Mouse (Mus musculus) heart, postnatal 36 days (tissue): ENCODE measurements around the gene Notum. TPM values are rescaled to one million over a fixed set of nuclear protein-coding genes. Genes with fewer than 3 reads are reported as not detected.

Experiments used
- microRNA-seq, 2 experiments: library from miRNA; unstranded; fragments of <30 nt; microRNA quantifications; one replicate each; pipeline ENCODE4 v1.2.0; 2021; ENCODE audit warnings: borderline number of aligned reads in 2 of 2
- total RNA-seq, 2 experiments: library from RNA; stranded (reverse); gene quantifications; 2 replicates each; pipeline ENCODE4 v1.2.3; 2021

Gene Notum
- total RNA-seq, 2 experiments from 2014 or later, result not detected

Small RNAs within 50 kb of the gene (microRNA-seq; reads per million reads assigned to microRNA genes)
- gene Mir6936, result 0 to 0.67 reads per million in 2 experiments

Other genes with a start within 250 kb of the Notum start
- gene Nploc4, start 223.5 kb downstream of the Notum start, total RNA-seq, result 10 to 100 TPM; 60.4 to 62.2 TPM
- 1 to 10 TPM in 1 of 2 experiments, under 1 TPM in 1; 0.35 to 1.2 TPM for gene Tspan10, start 218.5 kb downstream of the Notum start, total RNA-seq
- gene Pde6g, start 207.7 kb downstream of the Notum start, total RNA-seq, result under 1 TPM in 1 of 2 experiments, not detected in 1; 0.75 TPM
- 10 to 100 TPM; 54.1 to 61.4 TPM for gene Oxld1, start 203.1 kb downstream of the Notum start, total RNA-seq
- gene Ccdc137, start 203.1 kb downstream of the Notum start, total RNA-seq, result 1 to 10 TPM; 5.9 to 6.4 TPM
- 10 to 100 TPM in 1 of 2 experiments, 1 to 10 TPM in 1; 8.6 to 12.2 TPM for gene Arl16, start 193.6 kb downstream of the Notum start, total RNA-seq
- gene Mrpl12, start 176.6 kb downstream of the Notum start, total RNA-seq, result 100 to 1,000 TPM; 222 to 245 TPM
- gene Slc25a10, start 169.3 kb downstream of the Notum start, total RNA-seq, result 10 to 100 TPM; 13.4 to 15.0 TPM
- 1 to 10 TPM in 1 of 2 experiments, under 1 TPM in 1; 0.80 to 1.2 TPM for gene Gcgr, start 130.5 kb downstream of the Notum start, total RNA-seq
- 10 to 100 TPM; 43.1 to 43.7 TPM for gene Mcrip1, start 111.4 kb downstream of the Notum start, total RNA-seq
- gene Ppp1r27, start 110.0 kb downstream of the Notum start, total RNA-seq, result under 1 TPM in 1 of 2 experiments, not detected in 1; 0.67 TPM
- gene P4hb, start 87.9 kb downstream of the Notum start, total RNA-seq, result 100 to 1,000 TPM; 252 to 258 TPM
- 100 to 1,000 TPM; 147 to 150 TPM for gene Arhgdia, start 79.6 kb downstream of the Notum start, total RNA-seq
- 10 to 100 TPM; 46.4 to 47.8 TPM for gene Alyref, start 62.8 kb downstream of the Notum start, total RNA-seq
- gene Anapc11, start 62.8 kb downstream of the Notum start, total RNA-seq, result 10 to 100 TPM; 75.6 to 87.1 TPM
- not detected for gene Npb, start 52.7 kb downstream of the Notum start, total RNA-seq
- gene Pcyt2, start 43.2 kb downstream of the Notum start, total RNA-seq, result 10 to 100 TPM; 48.2 to 54.6 TPM
- 10 to 100 TPM; 10.0 to 10.1 TPM for gene Sirt7, start 35.9 kb downstream of the Notum start, total RNA-seq
- gene Mafg, start 27.6 kb downstream of the Notum start, total RNA-seq, result 10 to 100 TPM; 39.3 to 43.8 TPM
- gene Pycr1, start 17.4 kb downstream of the Notum start, total RNA-seq, result 1 to 10 TPM; 1.2 to 1.3 TPM
- 10 to 100 TPM; 76.1 to 78.1 TPM for gene Myadml2, start 13.0 kb downstream of the Notum start, total RNA-seq
- 10 to 100 TPM; 42.2 to 43.0 TPM for gene Aspscr1, start 11.8 kb upstream of the Notum start, total RNA-seq
- gene Cenpx, start 52.6 kb upstream of the Notum start, total RNA-seq, result 10 to 100 TPM; 33.1 to 38.3 TPM
- 1 to 10 TPM; 5.3 to 7.0 TPM for gene Lrrc45, start 52.8 kb upstream of the Notum start, total RNA-seq
- gene Rac3, start 60.3 kb upstream of the Notum start, total RNA-seq, result 1 to 10 TPM in 1 of 2 experiments, under 1 TPM in 1; 0.36 to 1.6 TPM
- gene Dcxr, start 66.1 kb upstream of the Notum start, total RNA-seq, result 10 to 100 TPM in 1 of 2 experiments, 1 to 10 TPM in 1; 9.2 to 12.0 TPM
- gene Cbr2, start 70.9 kb upstream of the Notum start, total RNA-seq, result 10 to 100 TPM; 14.4 to 19.7 TPM
- gene Hmga1b, start 101.6 kb upstream of the Notum start, total RNA-seq, result 10 to 100 TPM; 22.1 to 34.1 TPM
- 10 to 100 TPM; 11.2 to 13.3 TPM for gene Rfng, start 123.0 kb upstream of the Notum start, total RNA-seq
- gene Gps1, start 123.1 kb upstream of the Notum start, total RNA-seq, result 10 to 100 TPM; 54.6 to 58.4 TPM
- gene Dus1l, start 135.2 kb upstream of the Notum start, total RNA-seq, result 10 to 100 TPM; 25.0 to 29.0 TPM
- gene Fasn, start 163.4 kb upstream of the Notum start, total RNA-seq, result 10 to 100 TPM; 17.3 to 65.9 TPM